ENCODE assay signal across 8 mouse cellular contexts in the genomic region with DNA sequence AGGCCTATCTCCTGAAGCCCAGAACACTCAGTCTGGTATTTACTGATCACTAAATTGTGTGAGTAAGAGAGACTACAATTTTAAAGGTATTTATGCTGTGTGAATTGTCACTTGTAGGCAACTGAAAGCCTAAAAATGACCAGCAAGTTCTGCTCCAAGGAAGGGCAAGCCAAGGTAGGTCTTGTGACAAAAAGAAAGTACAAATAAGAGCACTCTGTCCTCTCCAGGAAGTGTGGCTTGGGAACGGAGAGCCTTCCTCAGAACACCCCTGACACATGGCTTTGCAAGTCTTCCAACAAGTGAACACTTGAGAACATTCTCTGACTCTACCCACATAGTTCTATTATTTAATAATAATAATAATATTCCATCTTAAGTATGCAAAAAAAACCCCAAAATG. TPM values are rescaled to one million over a fixed set of nuclear protein-coding genes. Genes with fewer than 3 reads are reported as not detected.
DNase-seq lines count a peak whose midpoint lies in the region; ATAC-seq lines count a peak whose summit lies in the region.

No protein-coding gene starts in this region.

- WGBS in heart, embryonic 13.5 days: 69% methylated on average over 1 of the region's 1 CpGs
- WGBS in embryonic facial prominence, embryonic 13.5 days: 52% methylated on average over 1 of the region's 1 CpGs
- WGBS in hindbrain, embryonic 15.5 days: 55% methylated on average over 1 of the region's 1 CpGs
- WGBS in midbrain, embryonic 15.5 days: 60% methylated on average over 1 of the region's 1 CpGs

- intact Hi-C loops in gastrocnemius, postnatal 14 days (cut with DNase I; ENCODE audit: low total_unique reads): loop anchor here (5.0 kb wide), 1 partner anchor 50 kb away; no protein-coding TSS in a partner anchor

- H3K36me3 ChIP-seq in heart, embryonic 13.5 days: no peaks in the 10 kb centered on the region
- H3K36me3 ChIP-seq in embryonic facial prominence, embryonic 13.5 days: no peaks in the 10 kb centered on the region
- H3K36me3 ChIP-seq in hindbrain, embryonic 15.5 days: no peaks in the 10 kb centered on the region
- no peaks in the 10 kb centered on the region for H3K36me3 ChIP-seq in midbrain, embryonic 15.5 days (replicated peaks)

- DNase-seq in heart, postnatal 4 days: no peak
- DNase-seq in spleen, adult 12 weeks (ENCODE audit: low spot score): no peak
- no peak for DNase-seq in gastrocnemius, postnatal 14 days

- no peak for ATAC-seq in heart, embryonic 13.5 days (ENCODE audit: extremely low read depth, insufficient number of reproducible peaks, low FRiP score, low TSS enrichment)
- no peak for ATAC-seq in embryonic facial prominence, embryonic 13.5 days (ENCODE audit: insufficient number of reproducible peaks, insufficient read depth, low FRiP score, low TSS enrichment, low read depth)
- no peak for ATAC-seq in hindbrain, embryonic 15.5 days (ENCODE audit: low FRiP score, low read depth)
- ATAC-seq in midbrain, embryonic 15.5 days (replicated peaks): no peak
- no peak for ATAC-seq in frontal cortex, adult (ENCODE audit: low TSS enrichment)

- peaks cover 76% of the 10 kb centered on the region for H3K4me1 ChIP-seq in heart, embryonic 13.5 days
- peaks cover 78% of the 10 kb centered on the region for H3K4me1 ChIP-seq in embryonic facial prominence, embryonic 13.5 days
- H3K4me1 ChIP-seq in hindbrain, embryonic 15.5 days (replicated peaks): peaks cover 38% of the 10 kb centered on the region
- H3K4me1 ChIP-seq in midbrain, embryonic 15.5 days: peaks cover 55% of the 10 kb centered on the region

- peak overlapping the region; percentile 94 for H3K4me3 ChIP-seq in heart, embryonic 13.5 days
- H3K4me3 ChIP-seq in embryonic facial prominence, embryonic 13.5 days: peak overlapping the region; percentile 97
- H3K4me3 ChIP-seq in hindbrain, embryonic 15.5 days: peak overlapping the region; percentile 96
- H3K4me3 ChIP-seq in midbrain, embryonic 15.5 days: peak overlapping the region; percentile 76

- no peaks in the 10 kb centered on the region for H3K9me3 ChIP-seq in heart, embryonic 13.5 days
- no peaks in the 10 kb centered on the region for H3K9me3 ChIP-seq in embryonic facial prominence, embryonic 13.5 days
- H3K9me3 ChIP-seq in hindbrain, embryonic 15.5 days: no peaks in the 10 kb centered on the region
- no peaks in the 10 kb centered on the region for H3K9me3 ChIP-seq in midbrain, embryonic 15.5 days

- no peaks in the 10 kb centered on the region for H3K27me3 ChIP-seq in heart, embryonic 13.5 days (replicated peaks)
- peaks cover 52% of the 10 kb centered on the region for H3K27me3 ChIP-seq in embryonic facial prominence, embryonic 13.5 days
- H3K27me3 ChIP-seq in hindbrain, embryonic 15.5 days: no peaks in the 10 kb centered on the region
- H3K27me3 ChIP-seq in midbrain, embryonic 15.5 days (replicated peaks): no peaks in the 10 kb centered on the region

- no peak overlapping the region for H3K27ac ChIP-seq in heart, embryonic 13.5 days (replicated peaks)
- H3K27ac ChIP-seq in embryonic facial prominence, embryonic 13.5 days: no peak overlapping the region
- no peak overlapping the region for H3K27ac ChIP-seq in hindbrain, embryonic 15.5 days (replicated peaks)
- no peak overlapping the region for H3K27ac ChIP-seq in midbrain, embryonic 15.5 days

- H3K4me2 ChIP-seq in heart, embryonic 13.5 days: peak overlapping the region; percentile 95
- peak overlapping the region; percentile 90 for H3K4me2 ChIP-seq in embryonic facial prominence, embryonic 13.5 days
- H3K4me2 ChIP-seq in hindbrain, embryonic 15.5 days: peak overlapping the region; percentile 91
- peak overlapping the region; percentile 92 for H3K4me2 ChIP-seq in midbrain, embryonic 15.5 days

- peak overlapping the region; percentile 97 for H3K9ac ChIP-seq in heart, embryonic 13.5 days
- peak overlapping the region; percentile 98 for H3K9ac ChIP-seq in embryonic facial prominence, embryonic 13.5 days
- H3K9ac ChIP-seq in hindbrain, embryonic 15.5 days: peak overlapping the region; percentile 86; the same call in 1 of the 2 replicates
- H3K9ac ChIP-seq in midbrain, embryonic 15.5 days: no peak overlapping the region

RNA-seq across cellular contexts. Expression of a gene that starts 2.5 kb away (rescaled TPM):
- polyA plus RNA-seq in heart, embryonic 13.5 days (2015; fragmentation: Nextera tagmentation; extraction: Ambion mirVana): 8.1 and 8.3 TPM in 2 replicates
- total RNA-seq in heart, postnatal 4 days (2021): 10 to 100 TPM; 25.0 to 26.9 TPM
- polyA plus RNA-seq in embryonic facial prominence, embryonic 13.5 days (2015; fragmentation: Nextera tagmentation; extraction: Ambion mirVana): 17.4 and 18.9 TPM in 2 replicates
- polyA plus RNA-seq in hindbrain, embryonic 15.5 days (2015; fragmentation: Nextera tagmentation; extraction: Ambion mirVana): 20.6 and 23.8 TPM in 2 replicates
- polyA plus RNA-seq in midbrain, embryonic 15.5 days (2015; fragmentation: Nextera tagmentation; extraction: Ambion mirVana): 16.0 and 18.7 TPM in 2 replicates
- 10 to 100 TPM; 39.7 to 49.4 TPM for total RNA-seq in gastrocnemius, postnatal 14 days (2021)
